Mouse (Mus musculus): ENCODE results near the gene Tle6. TPM values are rescaled to one million over a fixed set of nuclear protein-coding genes. Genes with fewer than 3 reads are reported as not detected.

Gene Tle6
- polyA plus RNA-seq, 1 experiment from 2014 or later = 3.1 TPM

DNA sequence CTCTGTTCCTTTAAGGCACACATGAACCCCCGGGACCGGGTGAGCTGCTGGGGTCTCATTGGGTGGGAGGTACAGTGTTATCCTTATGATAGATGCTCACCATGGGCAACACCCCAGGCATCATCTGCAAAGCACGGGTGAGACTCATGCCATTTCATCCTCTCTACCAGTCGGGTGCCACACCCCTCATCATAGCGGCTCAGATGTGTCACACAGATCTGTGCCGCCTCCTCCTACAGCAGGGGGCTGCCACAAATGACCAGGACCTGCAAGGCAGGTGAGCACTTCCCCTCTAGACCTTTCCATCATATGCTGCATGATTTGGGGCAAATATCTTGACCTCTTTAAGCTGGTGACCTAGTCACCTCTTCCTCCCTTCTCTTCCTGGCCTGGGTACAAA is 37.2 kb upstream of the Tle6 start:
- Histone ChIP-seq H3K9me3 (no peaks in the 10 kb centered on the region), H3K4me1 (peaks cover 41% of the 10 kb centered on the region), H3K27me3 (ENCODE audit: poor library complexity, severe bottlenecking) (peaks cover 13% of the 10 kb centered on the region), H3K36me3 (replicated peaks) (no peaks in the 10 kb centered on the region), H3K4me3 (no peak overlapping the region), H3K27ac (no peak overlapping the region)
- no peak for DNase-seq (ENCODE audit: extremely low spot score, low spot score)
- 75% methylated on average over 6 of the region's 6 CpGs for WGBS

DNA sequence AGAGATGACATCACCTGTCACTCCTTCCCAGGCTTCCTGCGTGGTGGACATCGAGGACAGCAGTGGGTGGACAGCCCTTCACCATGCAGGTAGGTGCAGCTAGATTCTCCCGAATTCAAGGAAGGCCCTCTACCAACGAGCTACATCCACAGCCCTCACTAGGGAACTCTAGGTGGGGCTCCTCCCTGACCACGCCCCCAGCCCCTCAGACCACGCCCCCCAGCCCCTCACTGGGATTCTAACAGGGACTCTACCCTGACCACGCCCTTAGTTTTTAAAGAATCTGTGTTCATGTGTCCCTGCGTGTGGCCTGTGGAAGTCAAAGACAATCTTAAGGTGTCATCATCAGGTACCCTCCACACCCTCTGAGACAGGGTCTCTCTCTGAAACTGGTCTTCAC is 35.5 kb upstream of the Tle6 start:
- Histone ChIP-seq H3K4me1 (peaks cover 29% of the 10 kb centered on the region), H3K4me3 (no peak overlapping the region), H3K27me3 (ENCODE audit: poor library complexity, severe bottlenecking) (peaks cover 21% of the 10 kb centered on the region), H3K27ac (no peak overlapping the region), H3K9me3 (no peaks in the 10 kb centered on the region), H3K36me3 (replicated peaks) (no peaks in the 10 kb centered on the region)
- 18% methylated on average over 8 of the region's 8 CpGs for WGBS
- DNase-seq (ENCODE audit: extremely low spot score, low spot score) = no peak

DNA sequence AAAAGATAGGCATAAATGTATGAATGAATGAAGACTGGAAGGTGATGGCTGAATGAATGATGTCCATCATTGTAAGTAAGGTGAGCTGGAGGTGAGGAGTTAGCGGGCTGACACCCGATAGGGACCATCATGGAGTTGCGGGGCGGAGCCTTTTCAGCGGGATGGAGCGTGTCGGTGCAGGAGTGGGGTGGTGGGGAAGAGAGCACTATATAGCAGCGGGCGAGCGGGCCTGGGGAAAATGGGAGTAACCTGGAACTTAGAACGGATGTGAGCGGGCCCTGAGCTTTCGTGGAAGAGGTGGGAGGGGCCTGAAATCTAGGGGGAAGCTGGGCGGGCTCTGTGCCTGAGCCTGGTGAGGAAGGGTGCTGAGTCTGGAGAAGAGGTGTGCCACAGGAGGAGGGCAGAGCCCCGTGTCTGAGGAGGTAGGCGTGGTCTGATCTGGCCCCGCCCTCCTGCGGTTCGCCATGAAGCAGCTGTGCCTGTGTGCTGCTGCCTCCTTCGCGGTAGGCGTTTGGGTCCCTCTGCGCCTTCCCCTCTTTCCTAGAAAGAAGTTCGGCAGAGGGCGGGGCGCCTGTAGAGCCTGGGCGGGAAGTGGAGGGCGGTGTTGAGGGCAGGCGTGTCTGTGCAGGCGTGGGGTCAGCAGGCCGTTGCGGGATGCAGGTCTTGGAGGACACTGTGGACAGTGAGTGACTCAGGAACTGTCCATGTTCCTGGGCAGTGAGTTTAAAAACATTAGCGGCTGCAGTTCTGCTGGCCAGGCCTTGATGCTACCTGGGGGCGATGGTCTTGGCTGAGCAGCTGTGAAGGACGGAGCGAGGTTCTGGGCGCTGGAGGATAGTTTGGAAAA is 32.6 kb upstream of the Tle6 start:
- Histone ChIP-seq H3K36me3 (replicated peaks) (no peaks in the 10 kb centered on the region), H3K4me1 (peaks cover 27% of the 10 kb centered on the region), H3K9me3 (no peaks in the 10 kb centered on the region), H3K27me3 (ENCODE audit: poor library complexity, severe bottlenecking) (peaks cover 26% of the 10 kb centered on the region), H3K27ac (peak overlapping the region; percentile 83), H3K4me3 (peak overlapping the region; percentile 62)
- DNase-seq (ENCODE audit: extremely low spot score, low spot score) = peak; percentile 85
- 4% methylated on average over 37 of the region's 37 CpGs for WGBS

DNA sequence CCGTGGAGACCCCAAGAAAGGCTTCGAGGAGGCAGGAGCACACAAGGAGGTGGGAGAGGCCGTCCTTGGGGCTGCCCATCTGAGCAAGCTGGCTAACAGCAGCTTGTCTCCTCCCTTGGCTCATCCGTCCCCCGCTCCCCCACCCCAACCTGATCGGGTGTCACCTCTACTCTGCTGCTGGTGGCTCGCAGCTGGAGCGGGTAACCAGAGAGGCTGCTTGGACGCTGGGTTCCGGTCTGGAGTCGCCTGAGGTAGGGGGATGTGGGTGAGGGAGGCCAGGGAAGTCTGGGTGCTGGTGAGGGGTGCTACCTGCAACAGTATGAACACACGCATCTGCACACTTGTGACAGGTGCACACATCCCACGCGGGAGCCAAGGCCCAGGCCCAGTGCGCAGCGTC is 27.5 kb upstream of the Tle6 start, which contains the start of gene Ankrd24:
TSS of gene Ankrd24 (plus strand) at position 151 of the 400 bp plus-strand sequence.
- Histone ChIP-seq H3K27ac (peak within 1 kb of the TSS; percentile 91), H3K36me3 (replicated peaks) (peaks cover 29% of the 10 kb centered on the region), H3K4me1 (peaks cover 36% of the 10 kb centered on the region), H3K4me3 (peak within 1 kb of the TSS; percentile 67), H3K27me3 (ENCODE audit: poor library complexity, severe bottlenecking) (0 out of 2 replicates have a peak, but pooled peaks cover 13% of the 10 kb centered on the region), H3K9me3 (no peaks in the 10 kb centered on the region)
- DNase-seq (ENCODE audit: extremely low spot score, low spot score) = no peak
- WGBS = 84% methylated on average over 16 of the region's 16 CpGs

DNA sequence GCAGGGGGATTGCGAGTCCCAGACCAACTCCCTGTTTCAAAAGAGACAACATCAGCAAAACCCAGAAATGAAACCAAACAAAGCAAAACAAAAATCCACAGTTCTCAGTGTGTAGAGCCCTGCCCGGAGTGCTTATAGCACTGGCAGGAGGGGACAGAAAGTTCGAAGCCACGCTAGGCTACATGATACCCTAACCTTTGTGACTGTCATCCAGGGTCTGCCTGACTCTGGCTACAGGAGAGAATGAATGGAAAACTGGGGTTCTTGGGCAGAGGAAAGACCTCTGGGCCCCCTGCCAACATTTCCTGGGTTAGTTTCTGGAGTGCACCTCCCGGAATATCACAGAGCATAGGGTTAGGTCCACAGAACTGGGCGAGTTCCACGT is 27.0 kb upstream of the Tle6 start:
- peaks cover 31% of the 10 kb centered on the region for H3K4me1 ChIP-seq
- peaks cover 34% of the 10 kb centered on the region for H3K36me3 ChIP-seq (replicated peaks)
- 0 out of 2 replicates have a peak, but pooled peaks cover 12% of the 10 kb centered on the region for H3K27me3 ChIP-seq (ENCODE audit: poor library complexity, severe bottlenecking)
- H3K4me3 ChIP-seq = peak overlapping the region; percentile 67
- no peak for DNase-seq (ENCODE audit: extremely low spot score, low spot score)
- no peaks in the 10 kb centered on the region for H3K9me3 ChIP-seq
- 69% methylated on average over 7 of the region's 7 CpGs for WGBS
- H3K27ac ChIP-seq = peak overlapping the region; percentile 91

DNA sequence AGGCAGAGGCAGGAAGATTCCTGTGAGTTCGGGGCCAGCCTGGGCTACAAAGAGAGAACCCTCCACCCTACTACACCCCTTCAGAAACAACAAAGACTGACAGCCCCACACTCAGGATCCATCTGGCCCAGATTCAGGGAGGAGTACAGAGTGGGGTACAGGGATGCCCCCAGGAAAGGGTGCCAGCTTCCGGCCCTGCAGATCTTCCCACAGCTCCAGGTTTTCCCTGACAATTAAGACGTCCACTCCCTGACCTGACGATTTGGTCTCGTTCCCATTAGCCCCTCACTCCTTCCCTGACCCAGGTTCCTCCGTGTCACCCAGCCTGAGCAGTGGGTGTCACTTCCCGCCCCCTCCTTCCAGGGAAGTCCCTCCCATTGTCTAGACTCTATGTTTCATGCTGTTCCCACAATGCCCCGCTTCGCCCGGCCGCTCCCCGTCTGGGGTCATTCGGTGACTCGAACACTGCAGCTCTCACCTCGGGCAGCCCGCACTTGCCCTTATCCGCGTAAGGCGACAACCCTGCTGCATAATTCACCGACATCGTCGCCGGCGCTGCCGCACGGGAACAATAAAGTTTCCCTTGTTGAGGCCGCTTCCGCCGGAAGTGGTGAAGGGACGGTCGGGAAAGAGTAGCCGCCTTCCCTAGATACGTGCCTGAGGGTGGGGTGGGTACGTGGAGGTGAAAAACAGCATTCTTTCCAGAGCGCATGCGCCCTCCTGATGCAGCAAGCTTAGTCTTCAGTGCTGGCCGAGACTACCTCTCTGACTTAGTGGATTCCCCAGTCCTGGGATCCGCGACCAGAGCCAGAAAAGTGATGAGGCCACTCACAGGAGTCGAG is 26.3 kb upstream of the Tle6 start, which contains the start of gene Sirt6:
TSS of gene Sirt6 (minus strand) at position 804 of the 842 bp plus-strand sequence.
- peak within 1 kb of the TSS; percentile 91 for H3K27ac ChIP-seq
- peak within 1 kb of the TSS; percentile 67 for H3K4me3 ChIP-seq
- DNase-seq (ENCODE audit: extremely low spot score, low spot score) = peak; percentile 92
- peaks cover 28% of the 10 kb centered on the region for H3K4me1 ChIP-seq
- H3K27me3 ChIP-seq (ENCODE audit: poor library complexity, severe bottlenecking) = 0 out of 2 replicates have a peak, but pooled peaks cover 6% of the 10 kb centered on the region
- peaks cover 40% of the 10 kb centered on the region for H3K36me3 ChIP-seq (replicated peaks)
- whole genome bisulfite sequencing = 6% methylated on average over 40 of the region's 40 CpGs
- H3K9me3 ChIP-seq = no peaks in the 10 kb centered on the region

DNA sequence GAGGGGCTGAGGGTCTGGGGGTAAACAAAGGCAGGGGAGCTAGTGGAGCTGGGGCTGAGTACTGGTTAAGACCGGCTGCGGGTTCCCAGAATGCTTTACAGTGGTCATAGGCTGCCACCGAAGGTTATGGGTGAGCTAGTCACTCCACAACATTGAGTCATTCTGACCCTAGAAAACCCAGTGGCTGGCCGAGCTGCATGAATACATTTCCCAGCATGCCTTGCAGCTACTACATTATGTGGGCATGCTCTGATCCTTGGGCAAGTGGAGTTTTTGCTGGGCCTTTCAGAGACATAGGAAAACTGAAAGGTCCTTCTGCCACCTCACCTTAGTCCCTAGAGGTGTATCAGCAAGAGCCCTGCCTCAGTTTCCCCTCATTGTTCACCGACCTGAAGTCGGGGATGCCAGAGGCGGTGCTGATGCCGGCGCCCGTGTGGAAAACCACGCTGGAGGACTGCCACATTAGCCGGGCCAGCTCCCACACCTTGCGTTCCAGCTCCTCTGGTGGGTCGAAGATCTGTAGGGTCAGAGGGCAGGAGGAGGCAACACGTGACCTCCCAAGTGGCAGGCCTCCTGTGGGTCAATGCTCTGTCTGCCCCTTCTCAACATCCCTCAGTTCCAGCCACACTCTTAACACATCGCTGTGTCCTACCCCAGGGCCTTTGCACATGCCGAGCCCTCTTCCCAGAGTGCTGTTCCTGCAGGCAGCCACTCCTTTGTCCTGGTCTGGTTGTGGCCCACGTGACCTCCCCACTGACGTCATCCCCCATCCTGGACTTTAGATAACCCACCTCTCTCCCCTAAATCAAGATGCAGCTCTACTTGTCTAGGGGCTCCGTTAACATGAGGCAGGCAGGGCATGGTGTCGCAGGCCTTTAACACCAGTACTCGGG is 25.5 kb upstream of the Tle6 start:
- 91% methylated on average over 22 of the region's 22 CpGs for WGBS
- Histone ChIP-seq H3K27ac (peak overlapping the region; percentile 91), H3K36me3 (replicated peaks) (peaks cover 49% of the 10 kb centered on the region), H3K9me3 (no peaks in the 10 kb centered on the region), H3K27me3 (ENCODE audit: poor library complexity, severe bottlenecking) (0 out of 2 replicates have a peak, but pooled peaks cover 5% of the 10 kb centered on the region), H3K4me3 (peak overlapping the region; percentile 67), H3K4me1 (peaks cover 28% of the 10 kb centered on the region)
- DNase-seq (ENCODE audit: extremely low spot score, low spot score) = no peak

DNA sequence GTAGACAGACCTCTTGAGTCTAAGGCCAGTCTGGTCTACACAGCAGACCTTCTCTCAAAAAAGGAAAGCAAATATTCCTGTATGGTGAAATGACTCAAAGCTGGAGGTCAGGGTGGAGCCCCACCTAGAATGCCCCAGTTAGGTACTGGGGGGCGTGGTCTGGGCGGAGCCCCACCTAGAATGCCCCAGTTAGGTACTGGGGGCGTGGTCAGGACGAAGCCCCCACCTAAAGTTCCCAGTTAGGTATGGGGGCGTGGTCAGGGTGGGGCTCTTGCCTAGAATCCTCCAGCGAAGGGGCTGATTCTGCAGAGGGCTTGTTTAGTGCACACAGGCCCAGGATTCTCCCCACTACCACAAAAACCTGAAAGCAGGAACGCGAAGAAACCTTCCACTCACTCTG is 22.6 kb upstream of the Tle6 start:
- H3K27ac ChIP-seq = no peak overlapping the region
- 57% methylated on average over 8 of the region's 8 CpGs for WGBS
- no peak overlapping the region for H3K4me3 ChIP-seq

DNA sequence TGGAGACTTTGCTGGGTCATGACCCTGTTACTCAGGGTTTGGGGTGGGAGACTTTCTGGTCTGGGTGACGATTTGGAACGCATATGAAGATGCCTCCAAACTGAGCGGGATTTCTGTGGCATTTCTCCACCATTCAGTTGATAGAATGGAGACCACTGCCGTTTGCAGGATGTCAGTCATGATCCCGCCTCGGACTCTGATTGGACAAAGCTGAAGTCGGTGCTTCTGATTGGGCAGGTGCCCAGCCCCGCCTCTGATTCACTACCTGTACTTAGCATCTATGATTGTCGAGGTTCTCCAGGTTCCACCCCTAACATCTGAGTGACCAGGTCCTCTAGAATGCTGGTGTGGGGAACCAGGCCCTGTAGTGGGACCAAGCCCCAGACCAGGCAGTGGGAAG is 19.9 kb upstream of the Tle6 start:
- peaks cover 60% of the 10 kb centered on the region for H3K36me3 ChIP-seq (replicated peaks)
- H3K9me3 ChIP-seq = no peaks in the 10 kb centered on the region
- H3K4me1 ChIP-seq = peaks cover 3% of the 10 kb centered on the region
- no peaks in the 10 kb centered on the region for H3K27me3 ChIP-seq (ENCODE audit: poor library complexity, severe bottlenecking)
- H3K4me3 ChIP-seq = no peak overlapping the region
- WGBS = 56% methylated on average over 9 of the region's 9 CpGs
- no peak for DNase-seq (ENCODE audit: extremely low spot score, low spot score)
- H3K27ac ChIP-seq = no peak overlapping the region

More for the DNA sequence above, 22.6 kb upstream of the Tle6 start:
- Histone ChIP-seq H3K36me3 (replicated peaks) (peaks cover 65% of the 10 kb centered on the region), H3K27me3 (ENCODE audit: poor library complexity, severe bottlenecking) (no peaks in the 10 kb centered on the region), H3K9me3 (no peaks in the 10 kb centered on the region), H3K4me1 (peaks cover 26% of the 10 kb centered on the region)
- DNase-seq (ENCODE audit: extremely low spot score, low spot score) = no peak

DNA sequence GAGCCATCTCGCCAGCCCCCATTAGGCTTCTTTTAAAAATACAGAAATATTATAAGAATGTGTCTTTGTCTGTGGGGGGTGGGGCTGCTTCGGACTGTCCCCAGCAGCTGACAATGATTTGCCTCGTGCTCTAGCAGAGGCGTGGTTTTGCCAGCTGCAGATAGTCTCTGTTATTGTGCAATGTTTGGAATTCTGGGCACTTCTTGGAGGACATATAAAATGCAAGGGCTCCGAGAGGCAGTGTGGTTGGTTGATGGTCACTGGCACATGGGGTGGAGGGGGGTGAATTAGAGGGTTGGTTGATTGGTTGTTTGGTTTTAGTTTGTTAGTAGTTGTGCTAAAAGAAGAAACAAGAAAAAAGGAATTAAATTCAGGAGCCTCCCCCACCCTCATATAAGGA is 19.1 kb upstream of the Tle6 start:
- Histone ChIP-seq H3K27me3 (ENCODE audit: poor library complexity, severe bottlenecking) (no peaks in the 10 kb centered on the region), H3K4me1 (peaks cover 8% of the 10 kb centered on the region), H3K36me3 (replicated peaks) (peaks cover 51% of the 10 kb centered on the region), H3K9me3 (no peaks in the 10 kb centered on the region), H3K4me3 (no peak overlapping the region), H3K27ac (no peak overlapping the region)
- 88% methylated on average over 5 of the region's 5 CpGs for WGBS
- DNase-seq (ENCODE audit: extremely low spot score, low spot score) = no peak

DNA sequence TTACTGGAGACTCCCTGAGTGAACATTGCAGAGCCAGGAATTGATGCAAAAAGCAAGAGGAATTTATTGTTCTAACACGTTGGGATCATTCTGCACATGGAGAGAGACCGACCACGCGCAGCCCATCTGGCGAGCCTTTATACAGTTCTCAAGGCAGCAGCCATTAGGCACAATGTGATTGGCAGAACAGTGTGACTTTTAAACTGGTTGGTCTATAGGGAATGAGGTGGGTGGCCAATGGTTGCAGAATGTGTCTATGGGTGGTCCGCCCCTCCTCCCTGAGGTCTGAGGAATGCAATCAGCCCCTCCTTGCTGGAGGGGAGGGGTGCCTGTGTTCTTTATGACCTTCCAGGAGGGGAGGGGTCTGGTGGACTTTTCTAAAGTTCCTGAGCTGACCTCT is 14.6 kb upstream of the Tle6 start:
- 74% methylated on average over 6 of the region's 6 CpGs for WGBS
- DNase-seq (ENCODE audit: extremely low spot score, low spot score) = no peak
- H3K9me3 ChIP-seq = peaks cover 7% of the 10 kb centered on the region; the same call in 1 of the 2 replicates

DNA sequence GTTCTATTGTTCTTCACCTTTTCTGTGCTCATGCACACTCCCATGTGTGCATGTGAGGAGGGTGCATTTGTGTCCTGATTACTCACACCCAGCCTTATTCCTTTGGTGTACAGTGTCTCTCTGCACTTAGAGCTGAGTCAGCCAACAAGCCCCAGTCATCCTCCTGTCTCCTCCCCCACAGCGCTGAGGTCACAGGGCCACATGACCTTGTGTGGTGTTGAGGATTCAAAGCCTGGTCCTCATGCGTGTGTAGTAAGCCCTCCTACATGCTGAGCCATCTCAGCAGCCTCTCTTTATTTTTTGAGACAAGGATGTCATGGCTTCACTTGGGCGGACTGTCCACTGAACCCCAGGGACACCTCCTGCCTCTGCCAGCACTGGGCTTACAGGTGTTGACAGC is 11.9 kb upstream of the Tle6 start:
- no peak for DNase-seq (ENCODE audit: extremely low spot score, low spot score)
- no peak overlapping the region for H3K4me3 ChIP-seq
- 69% methylated on average over 3 of the region's 3 CpGs for WGBS

More for the DNA sequence above, 14.6 kb upstream of the Tle6 start:
- Histone ChIP-seq H3K27ac (no peak overlapping the region), H3K4me1 (peaks cover 8% of the 10 kb centered on the region), H3K27me3 (ENCODE audit: poor library complexity, severe bottlenecking) (no peaks in the 10 kb centered on the region), H3K36me3 (replicated peaks) (peaks cover 7% of the 10 kb centered on the region), H3K4me3 (no peak overlapping the region)

More for the DNA sequence above, 11.9 kb upstream of the Tle6 start:
- H3K9me3 ChIP-seq = peaks cover 7% of the 10 kb centered on the region; the same call in 1 of the 2 replicates
- H3K27ac ChIP-seq = no peak overlapping the region
- H3K36me3 ChIP-seq (replicated peaks) = peaks cover 11% of the 10 kb centered on the region
- H3K27me3 ChIP-seq (ENCODE audit: poor library complexity, severe bottlenecking) = no peaks in the 10 kb centered on the region
- peaks cover 8% of the 10 kb centered on the region for H3K4me1 ChIP-seq
